Mouse (Mus musculus): ENCODE results near the gene Arhgef17. TPM values are rescaled to one million over a fixed set of nuclear protein-coding genes. Genes with fewer than 3 reads are reported as not detected.

Gene Arhgef17
- polyA plus RNA-seq, 1 experiment from 2014 or later: 14.6 TPM

DNA sequence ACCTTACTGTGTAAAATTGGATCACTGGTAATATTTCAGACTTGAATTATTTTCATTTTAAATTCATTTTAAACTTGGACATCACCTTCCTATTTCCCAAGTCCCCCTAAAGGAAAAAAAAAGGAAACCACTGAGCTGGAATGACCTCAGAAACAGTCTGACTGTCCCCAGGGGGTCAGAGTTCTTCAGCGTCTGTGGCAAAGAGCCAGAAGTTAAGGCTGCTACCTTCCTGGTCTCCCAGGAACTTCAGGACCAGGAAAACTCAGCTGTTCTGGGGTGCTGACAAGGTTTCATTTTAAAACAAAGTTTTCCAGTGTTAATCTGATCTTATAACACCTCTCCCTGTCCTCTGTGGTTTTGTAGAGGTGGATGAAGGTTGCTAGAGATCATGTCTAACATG, 94.2 kb downstream of the Arhgef17 start:
- Histone ChIP-seq H3K4me3 (no peak overlapping the region), H3K4me2 (no peak overlapping the region), H3K27ac (replicated peaks) (no peak overlapping the region), H3K9ac (no peak overlapping the region), H3K36me3 (peaks cover 45% of the 10 kb centered on the region), H3K4me1 (replicated peaks) (no peaks in the 10 kb centered on the region), H3K9me3 (no peaks in the 10 kb centered on the region), H3K27me3 (no peaks in the 10 kb centered on the region)
- ATAC-seq (ENCODE audit: low FRiP score, low read depth): no peak
- 50% methylated on average over 1 of the region's 1 CpGs for WGBS

DNA sequence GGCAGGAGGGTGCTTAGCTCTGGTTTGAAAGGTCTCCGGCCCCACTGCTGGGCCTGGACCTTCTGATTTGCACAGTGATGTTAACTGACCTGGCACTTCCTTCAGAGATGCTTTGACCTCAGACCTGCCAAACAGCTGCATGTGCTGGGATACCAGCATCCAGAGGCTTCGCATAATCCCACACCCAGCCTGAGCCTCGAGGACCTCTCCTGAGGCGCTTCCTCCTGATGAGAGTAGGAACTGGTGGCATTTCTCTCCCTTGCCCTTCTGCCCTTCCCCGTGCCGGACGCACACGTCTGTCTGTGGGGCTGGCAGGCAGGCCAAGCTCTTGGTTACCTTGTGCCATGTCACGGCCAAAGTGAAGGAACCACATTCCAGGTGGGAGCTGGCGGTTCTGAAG, 95.2 kb downstream of the Arhgef17 start:
- no peaks in the 10 kb centered on the region for H3K27me3 ChIP-seq
- WGBS: 94% methylated on average over 10 of the region's 10 CpGs
- ATAC-seq (ENCODE audit: low FRiP score, low read depth): no peak
- H3K4me2 ChIP-seq: no peak overlapping the region
- H3K4me3 ChIP-seq: no peak overlapping the region
- no peaks in the 10 kb centered on the region for H3K4me1 ChIP-seq (replicated peaks)
- no peak overlapping the region for H3K9ac ChIP-seq
- H3K27ac ChIP-seq (replicated peaks): no peak overlapping the region
- no peaks in the 10 kb centered on the region for H3K9me3 ChIP-seq
- peaks cover 46% of the 10 kb centered on the region for H3K36me3 ChIP-seq

DNA sequence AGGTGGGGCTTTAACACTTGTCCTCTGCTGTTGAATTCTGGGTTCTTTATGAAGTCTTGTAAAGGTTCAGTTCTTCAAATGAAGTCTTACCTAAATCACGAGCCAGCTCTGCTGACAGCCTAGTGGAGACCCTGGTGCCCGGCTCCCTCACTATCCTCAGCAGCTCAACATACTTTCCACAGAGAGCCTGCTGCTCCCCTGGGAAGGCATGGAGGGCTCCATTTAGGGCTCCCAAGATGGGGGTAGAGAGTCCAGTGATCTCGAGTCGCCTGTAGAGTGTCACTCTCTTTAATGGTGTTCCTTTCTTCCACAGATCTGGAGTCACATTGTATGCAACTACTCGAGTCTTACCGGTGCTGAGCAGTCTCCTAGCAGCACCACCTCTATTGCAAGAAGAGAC, 96.2 kb downstream of the Arhgef17 start:
- WGBS: 85% methylated on average over 6 of the region's 6 CpGs
- no peaks in the 10 kb centered on the region for H3K27me3 ChIP-seq
- ATAC-seq (ENCODE audit: low FRiP score, low read depth): no peak
- H3K9ac ChIP-seq: no peak overlapping the region
- no peaks in the 10 kb centered on the region for H3K4me1 ChIP-seq (replicated peaks)
- no peak overlapping the region for H3K4me3 ChIP-seq
- H3K4me2 ChIP-seq: no peak overlapping the region
- no peaks in the 10 kb centered on the region for H3K9me3 ChIP-seq
- peaks cover 50% of the 10 kb centered on the region for H3K36me3 ChIP-seq
- no peak overlapping the region for H3K27ac ChIP-seq (replicated peaks)

DNA sequence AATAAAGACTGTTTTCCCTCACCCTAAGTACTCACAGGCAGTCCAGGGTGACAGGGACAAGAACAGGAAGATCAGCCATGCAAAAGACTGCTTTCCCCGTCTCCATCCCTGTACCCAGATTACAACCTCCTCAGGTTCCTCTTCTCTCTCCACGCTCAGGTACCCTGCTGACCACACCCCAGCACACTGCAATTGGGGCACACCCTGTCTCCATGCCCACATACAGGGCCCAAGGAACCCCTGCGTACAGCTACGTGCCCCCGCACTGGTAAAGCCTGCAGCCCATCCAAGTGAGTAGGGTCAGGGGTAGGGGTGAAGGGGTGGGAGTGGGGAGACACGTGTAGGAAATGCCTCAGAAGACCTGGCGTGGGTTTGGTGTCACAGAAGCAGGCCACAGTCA, 96.7 kb downstream of the Arhgef17 start:
- H3K9me3 ChIP-seq: no peaks in the 10 kb centered on the region
- no peaks in the 10 kb centered on the region for H3K4me1 ChIP-seq (replicated peaks)
- no peak for ATAC-seq (ENCODE audit: low FRiP score, low read depth)
- no peaks in the 10 kb centered on the region for H3K27me3 ChIP-seq
- H3K4me3 ChIP-seq: no peak overlapping the region
- H3K4me2 ChIP-seq: no peak overlapping the region
- 96% methylated on average over 7 of the region's 7 CpGs for WGBS
- peaks cover 50% of the 10 kb centered on the region for H3K36me3 ChIP-seq
- no peak overlapping the region for H3K9ac ChIP-seq
- H3K27ac ChIP-seq (replicated peaks): no peak overlapping the region

DNA sequence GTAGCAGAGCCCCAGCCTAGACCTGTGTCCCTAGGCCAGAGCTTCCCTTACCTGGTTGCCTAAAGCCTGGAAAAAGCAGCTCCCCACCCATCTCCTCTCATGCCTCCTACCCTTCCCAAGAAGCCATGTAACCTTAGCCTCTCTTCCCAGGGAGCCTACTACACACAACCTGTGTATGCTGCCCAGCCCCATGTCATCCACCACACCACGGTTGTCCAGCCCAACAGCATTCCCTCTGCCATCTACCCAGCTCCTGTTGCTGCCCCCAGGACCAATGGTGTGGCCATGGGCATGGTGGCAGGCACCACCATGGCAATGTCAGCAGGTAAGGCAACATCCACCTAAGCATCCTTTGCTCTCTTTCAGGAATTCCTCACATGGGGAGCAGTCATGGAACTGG, 98.0 kb downstream of the Arhgef17 start:
- H3K4me2 ChIP-seq: no peak overlapping the region
- H3K4me1 ChIP-seq (replicated peaks): no peaks in the 10 kb centered on the region
- WGBS: 88% methylated on average over 1 of the region's 1 CpGs
- H3K4me3 ChIP-seq: no peak overlapping the region
- no peaks in the 10 kb centered on the region for H3K27me3 ChIP-seq
- no peak overlapping the region for H3K27ac ChIP-seq (replicated peaks)
- H3K9ac ChIP-seq: no peak overlapping the region
- no peak for ATAC-seq (ENCODE audit: low FRiP score, low read depth)
- peaks cover 50% of the 10 kb centered on the region for H3K36me3 ChIP-seq
- no peaks in the 10 kb centered on the region for H3K9me3 ChIP-seq

DNA sequence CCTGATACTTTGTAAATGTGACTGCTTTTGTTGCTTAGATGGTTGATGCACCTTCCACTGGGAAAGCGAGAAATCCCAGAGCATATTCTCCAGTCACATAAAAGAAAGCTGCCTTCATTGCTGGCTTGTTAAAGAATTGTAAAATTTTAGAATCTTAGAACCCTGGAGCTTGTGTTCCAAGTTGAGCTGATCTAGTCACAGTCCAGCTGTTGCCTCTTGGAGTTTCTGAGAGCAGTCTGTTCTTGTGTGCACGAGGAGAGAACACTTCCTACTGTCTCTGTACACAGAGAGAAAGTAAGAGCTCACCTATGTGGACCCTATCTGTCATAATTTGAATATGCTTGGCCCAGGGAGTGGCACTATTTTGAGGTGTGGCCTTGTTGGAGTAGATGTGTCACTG, 103.4 kb downstream of the Arhgef17 start:
- no peaks in the 10 kb centered on the region for H3K27me3 ChIP-seq
- no peak overlapping the region for H3K4me3 ChIP-seq
- no peaks in the 10 kb centered on the region for H3K9me3 ChIP-seq
- peaks cover 22% of the 10 kb centered on the region for H3K36me3 ChIP-seq
- H3K27ac ChIP-seq (replicated peaks): no peak overlapping the region
- ATAC-seq (ENCODE audit: low FRiP score, low read depth): no peak
- no peaks in the 10 kb centered on the region for H3K4me1 ChIP-seq (replicated peaks)
- H3K4me2 ChIP-seq: no peak overlapping the region
- 93% methylated on average over 2 of the region's 2 CpGs for WGBS
- H3K9ac ChIP-seq: no peak overlapping the region

DNA sequence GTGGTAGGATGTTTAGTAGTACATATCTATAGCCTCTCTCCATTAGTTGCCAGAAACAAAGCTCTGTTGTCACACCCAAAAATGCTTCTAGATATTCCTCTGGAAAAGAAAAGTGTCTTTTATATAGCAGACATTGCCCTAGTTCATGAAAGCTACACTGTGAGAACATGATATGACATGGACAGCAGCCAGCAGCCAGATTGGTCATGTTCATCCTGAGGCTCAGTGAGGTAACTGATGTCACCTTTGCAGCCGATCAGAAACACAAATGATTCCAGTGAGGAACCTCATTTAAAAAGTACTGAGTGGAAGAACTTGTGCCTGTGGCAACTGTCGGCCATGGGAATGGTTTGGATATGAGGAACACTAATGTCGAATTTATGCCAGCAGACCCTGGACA, 107.2 kb downstream of the Arhgef17 start:
- no peak overlapping the region for H3K4me2 ChIP-seq
- no peak overlapping the region for H3K27ac ChIP-seq (replicated peaks)
- peaks cover 9% of the 10 kb centered on the region; the same call in 1 of the 2 replicates for H3K36me3 ChIP-seq
- WGBS: 94% methylated on average over 3 of the region's 3 CpGs
- no peaks in the 10 kb centered on the region for H3K4me1 ChIP-seq (replicated peaks)
- no peak for ATAC-seq (ENCODE audit: low FRiP score, low read depth)
- no peaks in the 10 kb centered on the region for H3K9me3 ChIP-seq
- no peak overlapping the region for H3K4me3 ChIP-seq
- no peak overlapping the region for H3K9ac ChIP-seq
- H3K27me3 ChIP-seq: no peaks in the 10 kb centered on the region

Small RNA genes lying within 50 kb of the gene (microRNA-seq; reads per million reads assigned to microRNA genes)
- 47.1 reads per million, percentile 42 among the genes with 10 or more reads in this experiment for gene Mir3102

Other genes starting within 250 kb of the Arhgef17 start
- 112 and 117 TPM in 2 replicates for gene Fam168a, start 225.5 kb downstream of the Arhgef17 start, polyA plus RNA-seq (2015; fragmentation: Nextera tagmentation; extraction: Ambion mirVana)
- gene Relt, start 68.7 kb downstream of the Arhgef17 start, polyA plus RNA-seq (2015; fragmentation: Nextera tagmentation; extraction: Ambion mirVana): 5.6 TPM in 2 replicates
- 3.2 and 4.4 TPM in 2 replicates for gene P2ry6, start 42.5 kb upstream of the Arhgef17 start, polyA plus RNA-seq (2015; fragmentation: Nextera tagmentation; extraction: Ambion mirVana)
- 0.39 and 0.54 TPM in 2 replicates for gene P2ry2, start 80.8 kb upstream of the Arhgef17 start, polyA plus RNA-seq (2015; fragmentation: Nextera tagmentation; extraction: Ambion mirVana)
- 40.5 TPM in 2 replicates for gene Fchsd2, start 160.8 kb upstream of the Arhgef17 start, polyA plus RNA-seq (2015; fragmentation: Nextera tagmentation; extraction: Ambion mirVana)